Mouse (Mus musculus): ENCODE data around the gene Olfr231. TPM values are rescaled to one million over a fixed set of nuclear protein-coding genes. Genes with fewer than 3 reads are reported as not detected.

Gene Olfr231
- total RNA-seq (2012; rRNA removed) = not detected in 2 replicates

GRCm38 (mm10) chr1:174121062-174121461 lies at the start of gene Olfr231:
Gene Olfr231, minus strand, starts transcription at chr1:174121162.
- in situ Hi-C loops (cut with MboI; ENCODE audit: low sequenced_read_pairs in 2 of 2, unreplicated experiment in 2 of 2) = no loop called here
- no peak within 1 kb of the TSS for H3K27ac ChIP-seq (ENCODE audit: insufficient read depth, low read depth, low read length, poor library complexity, severe bottlenecking)
- H3K36me3 ChIP-seq (ENCODE audit: control insufficient read depth, insufficient read depth, low read length, poor library complexity, severe bottlenecking) = no peaks in the 10 kb centered on the region
- TF ChIP-seq ZNF384 (IDR thresholded peaks at IDR 0.05; ENCODE audit: low read depth, low read length) (no peak), CHD2 (IDR thresholded peaks at IDR 0.05; ENCODE audit: low read depth, low read length) (no peak), ZC3H11A (IDR thresholded peaks at IDR 0.05; ENCODE audit: borderline replicate concordance, low read depth, low read length) (no peak), MAFK (IDR thresholded peaks at IDR 0.05; ENCODE audit: insufficient read depth, low read depth, low read length) (no peak), HCFC1 (IDR thresholded peaks at IDR 0.05; ENCODE audit: borderline replicate concordance, insufficient read depth, low read length) (no peak)
- DNase-seq (ENCODE audit: low read depth, low spot score) = no peak
- H3K9me3 ChIP-seq (ENCODE audit: control insufficient read depth, insufficient read depth, low read depth, low read length) = no peaks in the 10 kb centered on the region
- no peak within 1 kb of the TSS for H3K9ac ChIP-seq (ENCODE audit: insufficient read depth, low read depth, low read length, poor library complexity, severe bottlenecking)
- no peaks in the 10 kb centered on the region for H3K4me1 ChIP-seq (ENCODE audit: control insufficient read depth in 2 of 2, insufficient read depth in 2 of 2, low read length in 2 of 2, poor library complexity in 1 of 2)
- no peak within 1 kb of the TSS for H3K4me3 ChIP-seq (ENCODE audit: insufficient read depth in 1 of 2, low read depth in 1 of 2, low read length in 2 of 2, poor library complexity in 1 of 2, severe bottlenecking in 1 of 2)

- DNase-seq (ENCODE audit: low read depth, low spot score) = peak; percentile 38
- TF ChIP-seq HCFC1 (IDR thresholded peaks at IDR 0.05; ENCODE audit: borderline replicate concordance, insufficient read depth, low read length) = no peak
- TF ChIP-seq ZC3H11A (IDR thresholded peaks at IDR 0.05; ENCODE audit: borderline replicate concordance, low read depth, low read length) = peak; percentile 49; the same call in 1 of the 2 replicates
- no peak for TF ChIP-seq CHD2 (IDR thresholded peaks at IDR 0.05; ENCODE audit: low read depth, low read length)
Observed at GRCm38 (mm10) chr1:174169024-174169423, 48.1 kb upstream of the Olfr231 start.

GRCm38 (mm10) chr1:174159095-174159494 lies 38.1 kb upstream of the Olfr231 start:
- Histone ChIP-seq H3K9ac (ENCODE audit: insufficient read depth, low read depth, low read length, poor library complexity, severe bottlenecking) (no peak overlapping the region), H3K27ac (ENCODE audit: insufficient read depth, low read depth, low read length, poor library complexity, severe bottlenecking) (no peak overlapping the region), H3K4me3 (ENCODE audit: insufficient read depth in 1 of 2, low read depth in 1 of 2, low read length in 2 of 2, poor library complexity in 1 of 2, severe bottlenecking in 1 of 2) (no peak overlapping the region), H3K36me3 (ENCODE audit: control insufficient read depth, insufficient read depth, low read length, poor library complexity, severe bottlenecking) (no peaks in the 10 kb centered on the region), H3K9me3 (ENCODE audit: control insufficient read depth, insufficient read depth, low read depth, low read length) (no peaks in the 10 kb centered on the region), H3K4me1 (ENCODE audit: control insufficient read depth in 2 of 2, insufficient read depth in 2 of 2, low read length in 2 of 2, poor library complexity in 1 of 2) (no peaks in the 10 kb centered on the region)
- DNase-seq (ENCODE audit: low read depth, low spot score) = no peak
- TF ChIP-seq ZNF384 (IDR thresholded peaks at IDR 0.05; ENCODE audit: low read depth, low read length) (no peak), MAFK (IDR thresholded peaks at IDR 0.05; ENCODE audit: insufficient read depth, low read depth, low read length) (no peak), HCFC1 (IDR thresholded peaks at IDR 0.05; ENCODE audit: borderline replicate concordance, insufficient read depth, low read length) (no peak), ZC3H11A (IDR thresholded peaks at IDR 0.05; ENCODE audit: borderline replicate concordance, low read depth, low read length) (no peak), CHD2 (IDR thresholded peaks at IDR 0.05; ENCODE audit: low read depth, low read length) (no peak)
- in situ Hi-C loops (cut with MboI; ENCODE audit: low sequenced_read_pairs in 2 of 2, unreplicated experiment in 2 of 2) = no loop called here

More at GRCm38 (mm10) chr1:174169024-174169423, 48.1 kb upstream of the Olfr231 start:
- no peaks in the 10 kb centered on the region; a peak in 1 of 4 replicates for H3K4me1 ChIP-seq (ENCODE audit: control insufficient read depth in 2 of 2, insufficient read depth in 2 of 2, low read length in 2 of 2, poor library complexity in 1 of 2)
- H3K4me3 ChIP-seq (ENCODE audit: insufficient read depth in 1 of 2, low read depth in 1 of 2, low read length in 2 of 2, poor library complexity in 1 of 2, severe bottlenecking in 1 of 2) = no peak overlapping the region
- no peak overlapping the region for H3K27ac ChIP-seq (ENCODE audit: insufficient read depth, low read depth, low read length, poor library complexity, severe bottlenecking)
- H3K36me3 ChIP-seq (ENCODE audit: control insufficient read depth, insufficient read depth, low read length, poor library complexity, severe bottlenecking) = no peaks in the 10 kb centered on the region
- H3K9me3 ChIP-seq (ENCODE audit: control insufficient read depth, insufficient read depth, low read depth, low read length) = no peaks in the 10 kb centered on the region
- in situ Hi-C loops (cut with MboI; ENCODE audit: low sequenced_read_pairs in 2 of 2, unreplicated experiment in 2 of 2) = loop anchor here in 1 of 2 experiments (10.0 kb wide), 1 partner anchor 296 kb away; no protein-coding TSS in a partner anchor
- H3K9ac ChIP-seq (ENCODE audit: insufficient read depth, low read depth, low read length, poor library complexity, severe bottlenecking) = no peak overlapping the region

- no peak for TF ChIP-seq CHD2 (IDR thresholded peaks at IDR 0.05; ENCODE audit: low read depth, low read length)
- TF ChIP-seq MAFK (IDR thresholded peaks at IDR 0.05; ENCODE audit: insufficient read depth, low read depth, low read length) = no peak
- TF ChIP-seq HCFC1 (IDR thresholded peaks at IDR 0.05; ENCODE audit: borderline replicate concordance, insufficient read depth, low read length) = no peak
- TF ChIP-seq ZC3H11A (IDR thresholded peaks at IDR 0.05; ENCODE audit: borderline replicate concordance, low read depth, low read length) = no peak
- no peak for TF ChIP-seq ZNF384 (IDR thresholded peaks at IDR 0.05; ENCODE audit: low read depth, low read length)
- no peaks in the 10 kb centered on the region for H3K4me1 ChIP-seq (ENCODE audit: control insufficient read depth in 2 of 2, insufficient read depth in 2 of 2, low read length in 2 of 2, poor library complexity in 1 of 2)
- H3K9me3 ChIP-seq (ENCODE audit: control insufficient read depth, insufficient read depth, low read depth, low read length) = no peaks in the 10 kb centered on the region
- no peak overlapping the region for H3K4me3 ChIP-seq (ENCODE audit: insufficient read depth in 1 of 2, low read depth in 1 of 2, low read length in 2 of 2, poor library complexity in 1 of 2, severe bottlenecking in 1 of 2)
- no peaks in the 10 kb centered on the region for H3K36me3 ChIP-seq (ENCODE audit: control insufficient read depth, insufficient read depth, low read length, poor library complexity, severe bottlenecking)
- H3K27ac ChIP-seq (ENCODE audit: insufficient read depth, low read depth, low read length, poor library complexity, severe bottlenecking) = no peak overlapping the region
- DNase-seq (ENCODE audit: low read depth, low spot score) = no peak
- in situ Hi-C loops (cut with MboI; ENCODE audit: low sequenced_read_pairs in 2 of 2, unreplicated experiment in 2 of 2) = no loop called here
- H3K9ac ChIP-seq (ENCODE audit: insufficient read depth, low read depth, low read length, poor library complexity, severe bottlenecking) = no peak overlapping the region
Observed at GRCm38 (mm10) chr1:174158512-174158911, 37.5 kb upstream of the Olfr231 start.

- TF ChIP-seq ZC3H11A (IDR thresholded peaks at IDR 0.05; ENCODE audit: borderline replicate concordance, low read depth, low read length) (no peak), ZNF384 (IDR thresholded peaks at IDR 0.05; ENCODE audit: low read depth, low read length) (no peak)
Observed at GRCm38 (mm10) chr1:174157622-174158021, 36.7 kb upstream of the Olfr231 start.

More at GRCm38 (mm10) chr1:174157622-174158021, 36.7 kb upstream of the Olfr231 start:
- H3K36me3 ChIP-seq (ENCODE audit: control insufficient read depth, insufficient read depth, low read length, poor library complexity, severe bottlenecking) = no peaks in the 10 kb centered on the region
- no peaks in the 10 kb centered on the region for H3K9me3 ChIP-seq (ENCODE audit: control insufficient read depth, insufficient read depth, low read depth, low read length)
- DNase-seq (ENCODE audit: low read depth, low spot score) = no peak
- H3K9ac ChIP-seq (ENCODE audit: insufficient read depth, low read depth, low read length, poor library complexity, severe bottlenecking) = no peak overlapping the region
- H3K4me1 ChIP-seq (ENCODE audit: control insufficient read depth in 2 of 2, insufficient read depth in 2 of 2, low read length in 2 of 2, poor library complexity in 1 of 2) = no peaks in the 10 kb centered on the region
- no peak overlapping the region for H3K27ac ChIP-seq (ENCODE audit: insufficient read depth, low read depth, low read length, poor library complexity, severe bottlenecking)
- in situ Hi-C loops (cut with MboI; ENCODE audit: low sequenced_read_pairs in 2 of 2, unreplicated experiment in 2 of 2) = no loop called here
- H3K4me3 ChIP-seq (ENCODE audit: insufficient read depth in 1 of 2, low read depth in 1 of 2, low read length in 2 of 2, poor library complexity in 1 of 2, severe bottlenecking in 1 of 2) = no peak overlapping the region

Data from ES-E14 (cell line).